Mouse (Mus musculus) heart, embryonic 11.5 days (tissue): Measurements from ENCODE around the gene Fgd6. TPM values are rescaled to one million over a fixed set of nuclear protein-coding genes. Genes with fewer than 3 reads are reported as not detected.

Experiments
- ATAC-seq: fragments of 200-750 bp; cut with Nextera tagmentation; replicated peaks from 2 replicates; pipeline ENCODE4 v1.8.0; 2017; ENCODE audit warnings: moderate library complexity; ENCODE audit not compliant: insufficient number of reproducible peaks, low FRiP score, low TSS enrichment
- H3K27ac ChIP-seq: fragments of 300-500 bp; sonication (generic); 2 replicates; pipeline ENCODE4 v1.5.1; 2014; ENCODE audit warnings: mild to moderate bottlenecking, low read depth, low read length
- H3K27me3 ChIP-seq: fragments of 300-500 bp; sonication (generic); 2 replicates; pipeline ENCODE4 v1.6.1; 2014; ENCODE audit warnings: mild to moderate bottlenecking, low read length, mixed read lengths; ENCODE audit not compliant: control insufficient read depth, insufficient read depth
- H3K36me3 ChIP-seq: fragments of 300-500 bp; sonication (generic); 2 replicates; pipeline ENCODE4 v1.6.1; 2014; ENCODE audit warnings: mild to moderate bottlenecking, low read length, moderate library complexity, mixed read lengths; ENCODE audit not compliant: control insufficient read depth, insufficient read depth
- H3K4me1 ChIP-seq: fragments of 300-500 bp; sonication (generic); 2 replicates; pipeline ENCODE4 v1.6.1; 2014; ENCODE audit warnings: low read length; ENCODE audit not compliant: control insufficient read depth, insufficient read depth
- H3K4me2 ChIP-seq: fragments of 300-500 bp; sonication (generic); 2 replicates; pipeline ENCODE4 v1.6.1; 2014; ENCODE audit warnings: mild to moderate bottlenecking, moderate library complexity
- H3K4me3 ChIP-seq: fragments of 300-500 bp; sonication (generic); 2 replicates; pipeline ENCODE4 v1.5.1; 2014; ENCODE audit warnings: low read depth, low read length
- H3K9ac ChIP-seq: fragments of 300-500 bp; sonication (generic); 2 replicates; pipeline ENCODE4 v1.6.1; 2014; ENCODE audit warnings: mild to moderate bottlenecking, low read depth, low read length, moderate library complexity
- H3K9me3 ChIP-seq: fragments of 300-500 bp; sonication (generic); replicated peaks from 2 replicates; pipeline ENCODE4 v1.6.1; 2016; ENCODE audit warnings: low read length; ENCODE audit not compliant: control insufficient read depth
- WGBS: fragments of 180-500 bp; shearing (Covaris S2); extraction: QIAGEN DNeasy Blood & Tissue Kit; methylation state at CpG from one replicate; pipeline ENCODE4 v1.1.7; 2014; ENCODE audit not compliant: insufficient replicate concordance; 5-methylcytosine and 5-hydroxymethylcytosine counted together
- polyA plus RNA-seq: library from polyadenylated mRNA; unstranded; fragments of >200 nt; fragmentation: Nextera tagmentation; extraction: Ambion mirVana; gene quantifications from 2 replicates; pipeline ENCODE4 v1.2.1, GENCODE M21; 2014

Gene Fgd6
- polyA plus RNA-seq, 1 experiment from 2014 or later, result 4.3 TPM

DNA sequence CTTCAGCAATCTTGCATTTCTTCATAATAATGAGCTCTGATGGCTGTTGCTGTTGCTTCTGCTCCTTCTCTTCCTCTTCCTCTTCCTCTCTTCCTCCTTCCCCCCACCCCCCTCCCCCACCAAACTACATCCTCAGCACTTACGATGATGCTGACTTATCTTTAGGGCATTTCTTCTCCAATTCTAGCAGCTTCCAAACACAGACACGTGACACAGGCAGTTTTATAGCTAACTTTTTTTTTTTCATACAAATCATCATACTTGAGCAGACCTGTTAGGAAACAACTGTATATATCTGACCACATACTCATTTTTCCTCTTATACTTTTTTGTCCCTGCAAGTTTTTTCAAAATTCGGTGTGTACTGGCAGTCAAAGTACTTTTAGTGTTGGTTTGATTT, 54.2 kb downstream of the Fgd6 start:
- Histone ChIP-seq H3K9me3 (no peaks in the 10 kb centered on the region), H3K9ac (no peak overlapping the region), H3K4me1 (no peaks in the 10 kb centered on the region), H3K27me3 (no peaks in the 10 kb centered on the region), H3K4me2 (no peak overlapping the region), H3K4me3 (no peak overlapping the region), H3K36me3 (peaks cover 8% of the 10 kb centered on the region; the same call in 1 of the 2 replicates), H3K27ac (no peak overlapping the region)
- ATAC-seq, result no peak
- WGBS, result 86% methylated on average over 3 of the region's 3 CpGs

GRCm38 (mm10) chr10:94093534-94093933, 57.7 kb downstream of the Fgd6 start:
- H3K27me3 ChIP-seq, result no peaks in the 10 kb centered on the region
- no peak overlapping the region for H3K4me3 ChIP-seq
- H3K9me3 ChIP-seq, result no peaks in the 10 kb centered on the region
- 60% methylated on average over 5 of the region's 5 CpGs for WGBS
- no peak overlapping the region for H3K9ac ChIP-seq
- H3K36me3 ChIP-seq, result peaks cover 8% of the 10 kb centered on the region; the same call in 1 of the 2 replicates
- peaks cover 11% of the 10 kb centered on the region; the same call in 1 of the 2 replicates for H3K4me1 ChIP-seq
- no peak overlapping the region for H3K27ac ChIP-seq
- H3K4me2 ChIP-seq, result no peak overlapping the region
- ATAC-seq, result no peak

DNA sequence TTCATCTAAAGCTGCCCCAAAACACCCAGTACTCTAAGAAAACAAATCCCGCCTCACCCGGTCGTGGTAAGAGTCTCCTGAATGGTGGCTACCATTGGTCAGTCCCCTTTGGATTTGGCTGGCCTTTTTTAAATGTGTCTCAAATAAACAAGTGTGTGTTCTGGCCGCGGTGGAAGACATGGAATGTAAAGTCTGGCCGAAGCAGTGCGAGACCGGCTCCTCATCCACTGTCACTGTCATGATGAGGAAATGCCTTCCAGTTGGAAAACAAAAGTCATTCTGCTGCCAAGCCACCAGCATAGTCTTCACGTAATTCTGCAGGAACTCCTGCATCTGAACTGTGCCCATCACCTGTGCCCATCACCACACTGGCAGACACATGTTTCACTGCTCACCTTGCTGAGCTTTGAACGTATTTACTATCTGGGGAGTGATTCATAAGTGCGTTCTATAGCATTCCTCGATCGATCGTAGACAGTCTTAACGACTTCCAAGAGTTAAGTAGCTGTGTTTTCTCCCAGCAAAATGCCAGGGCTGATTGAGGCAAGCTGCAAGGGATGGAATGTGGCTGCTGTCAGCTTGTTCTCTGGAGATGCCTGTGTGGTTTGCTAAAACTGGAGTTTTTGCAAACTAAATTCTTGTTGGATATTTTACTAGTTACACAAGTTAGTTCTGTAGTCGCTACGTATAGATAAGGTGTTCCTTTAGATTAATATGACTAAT, 60.1 kb downstream of the Fgd6 start:
- Histone ChIP-seq H3K9ac (no peak overlapping the region), H3K4me3 (no peak overlapping the region), H3K4me2 (no peak overlapping the region), H3K27me3 (no peaks in the 10 kb centered on the region), H3K27ac (no peak overlapping the region), H3K9me3 (no peaks in the 10 kb centered on the region), H3K4me1 (peaks cover 11% of the 10 kb centered on the region; the same call in 1 of the 2 replicates), H3K36me3 (peaks cover 8% of the 10 kb centered on the region; the same call in 1 of the 2 replicates)
- no peak for ATAC-seq
- 68% methylated on average over 17 of the region's 17 CpGs for WGBS

DNA sequence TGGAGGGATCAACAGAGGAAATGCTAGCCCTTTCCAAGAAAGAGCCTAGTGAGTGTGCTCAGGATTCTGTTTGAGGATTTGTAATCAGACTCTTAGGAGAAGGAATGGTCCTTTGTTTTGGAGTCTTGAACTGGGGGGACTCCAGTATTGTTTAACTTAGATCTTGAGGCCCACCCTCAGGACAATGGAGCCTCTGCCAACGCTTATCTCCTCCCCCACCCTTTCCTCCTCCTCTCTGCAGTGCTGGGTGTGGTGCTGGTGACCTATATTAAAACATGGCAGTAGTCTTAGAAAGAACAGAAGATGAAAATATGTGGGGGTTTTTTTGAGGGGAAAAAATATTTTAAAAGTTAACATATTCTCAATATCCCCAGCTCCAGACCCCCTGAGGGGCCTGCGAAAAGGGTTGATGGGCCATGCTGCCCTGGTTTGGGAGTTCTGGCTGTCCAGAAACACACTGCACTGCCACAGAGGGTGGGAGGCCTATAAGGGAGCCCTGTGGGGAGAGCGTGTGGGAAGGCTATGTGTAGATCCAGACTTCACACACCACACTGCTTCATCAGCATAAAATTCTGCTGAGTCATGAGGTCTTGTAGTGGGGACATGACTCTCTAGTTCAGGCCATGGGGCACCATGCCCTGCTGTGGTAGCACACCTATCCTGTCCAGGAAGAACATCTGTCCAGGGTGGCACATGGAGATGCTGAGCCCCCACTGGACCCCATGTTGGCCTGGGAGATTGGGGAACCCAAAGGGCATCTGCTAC, 61.5 kb downstream of the Fgd6 start:
- ATAC-seq, result peak; percentile 68
- H3K4me3 ChIP-seq, result no peak overlapping the region
- H3K27me3 ChIP-seq, result no peaks in the 10 kb centered on the region
- H3K27ac ChIP-seq, result 0 out of 2 replicates have a peak overlapping the region, but pooled peaks have one; percentile 35
- no peak overlapping the region for H3K9ac ChIP-seq
- H3K9me3 ChIP-seq, result no peaks in the 10 kb centered on the region
- no peaks in the 10 kb centered on the region for H3K36me3 ChIP-seq
- no peak overlapping the region for H3K4me2 ChIP-seq
- H3K4me1 ChIP-seq, result peaks cover 11% of the 10 kb centered on the region; the same call in 1 of the 2 replicates
- WGBS, result 56% methylated on average over 3 of the region's 3 CpGs

GRCm38 (mm10) chr10:94098100-94098499, 62.3 kb downstream of the Fgd6 start:
- Histone ChIP-seq H3K4me1 (peaks cover 11% of the 10 kb centered on the region; the same call in 1 of the 2 replicates), H3K27ac (no peak overlapping the region), H3K27me3 (no peaks in the 10 kb centered on the region), H3K36me3 (no peaks in the 10 kb centered on the region), H3K9me3 (no peaks in the 10 kb centered on the region), H3K4me2 (no peak overlapping the region), H3K4me3 (no peak overlapping the region), H3K9ac (no peak overlapping the region)
- WGBS, result 84% methylated on average over 3 of the region's 3 CpGs
- no peak for ATAC-seq

DNA sequence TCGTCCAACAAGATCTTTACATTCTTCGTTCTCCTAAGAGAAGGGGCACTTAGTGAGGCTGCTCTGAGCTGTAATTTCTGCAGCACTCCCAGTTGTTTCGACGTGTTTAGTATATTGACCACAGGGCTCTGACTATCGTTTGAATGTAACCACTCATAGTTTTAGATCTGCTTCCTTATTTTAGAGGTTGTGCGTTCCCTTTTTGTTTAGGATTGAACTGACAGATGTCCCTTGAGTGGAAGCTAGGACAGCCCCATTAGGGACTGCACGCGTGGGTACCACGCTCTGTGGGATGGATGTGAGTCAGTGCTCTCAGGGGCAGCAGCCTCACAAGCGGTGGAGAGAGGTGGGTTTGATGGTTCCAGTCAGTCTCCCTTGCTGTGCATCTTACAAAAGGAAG, 69.7 kb downstream of the Fgd6 start:
- ATAC-seq, result no peak
- H3K4me2 ChIP-seq, result no peak overlapping the region
- H3K27me3 ChIP-seq, result no peaks in the 10 kb centered on the region
- H3K27ac ChIP-seq, result no peak overlapping the region
- H3K9ac ChIP-seq, result no peak overlapping the region
- H3K9me3 ChIP-seq, result no peaks in the 10 kb centered on the region
- no peaks in the 10 kb centered on the region for H3K4me1 ChIP-seq
- H3K36me3 ChIP-seq, result no peaks in the 10 kb centered on the region
- H3K4me3 ChIP-seq, result no peak overlapping the region
- WGBS, result 91% methylated on average over 10 of the region's 10 CpGs

GRCm38 (mm10) chr10:94107168-94107567, 71.4 kb downstream of the Fgd6 start:
- Histone ChIP-seq H3K4me3 (no peak overlapping the region), H3K9me3 (no peaks in the 10 kb centered on the region), H3K4me1 (no peaks in the 10 kb centered on the region), H3K27me3 (no peaks in the 10 kb centered on the region), H3K36me3 (no peaks in the 10 kb centered on the region), H3K9ac (no peak overlapping the region), H3K4me2 (no peak overlapping the region), H3K27ac (no peak overlapping the region)
- WGBS, result 59% methylated on average over 4 of the region's 4 CpGs
- ATAC-seq, result no peak

- no peaks in the 10 kb centered on the region for H3K27me3 ChIP-seq
- no peak overlapping the region for H3K9ac ChIP-seq
- no peak for ATAC-seq
- no peak overlapping the region for H3K4me3 ChIP-seq
- WGBS, result 83% methylated on average over 7 of the region's 7 CpGs
- no peaks in the 10 kb centered on the region for H3K9me3 ChIP-seq
- no peak overlapping the region for H3K4me2 ChIP-seq
- no peak overlapping the region for H3K27ac ChIP-seq
- H3K36me3 ChIP-seq, result no peaks in the 10 kb centered on the region
- no peaks in the 10 kb centered on the region for H3K4me1 ChIP-seq
Observed at GRCm38 (mm10) chr10:94107607-94108006, 71.8 kb downstream of the Fgd6 start.
